Mouse (Mus musculus) liver, postnatal 0 days (tissue): ENCODE results near the gene Bace1. TPM values are rescaled to one million over a fixed set of nuclear protein-coding genes. Genes with fewer than 3 reads are reported as not detected.

ENCODE experiments used
- ATAC-seq: fragments of 200-750 bp; cut with Nextera tagmentation; 2 replicates; pipeline ENCODE4 v1.8.0; 2017; ENCODE audit warnings: mild to moderate bottlenecking, moderate library complexity
- DNase-seq: peaks from one replicate; pipeline ENCODE4 v3.0.0-alpha.2; 2016
- H3K27ac ChIP-seq: fragments of 300-500 bp; sonication (generic); 2 replicates; pipeline ENCODE4 v1.5.1; 2014; ENCODE audit warnings: antibody characterized with exemption, moderate library complexity, mild to moderate bottlenecking, low read depth
- H3K27me3 ChIP-seq: fragments of 300-500 bp; sonication (generic); 2 replicates; pipeline ENCODE4 v1.6.1; 2014; ENCODE audit warnings: low read length, control low read depth, mixed read lengths; ENCODE audit not compliant: insufficient read depth
- H3K36me3 ChIP-seq: fragments of 300-500 bp; sonication (generic); replicated peaks from 2 replicates; pipeline ENCODE4 v1.6.1; 2014; ENCODE audit warnings: mild to moderate bottlenecking, control low read depth, low read length, moderate library complexity, mixed read lengths; ENCODE audit not compliant: insufficient read depth
- H3K4me1 ChIP-seq: fragments of 300-500 bp; sonication (generic); 2 replicates; pipeline ENCODE4 v1.6.1; 2014; ENCODE audit warnings: antibody characterized with exemption, mild to moderate bottlenecking, control low read depth; ENCODE audit not compliant: insufficient read depth
- H3K4me2 ChIP-seq: fragments of 300-500 bp; sonication (generic); 2 replicates; pipeline ENCODE4 v1.6.1; 2014; ENCODE audit warnings: low read depth, mild to moderate bottlenecking, low read length, moderate library complexity, mixed read lengths
- H3K4me3 ChIP-seq: fragments of 300-500 bp; sonication (generic); 2 replicates; pipeline ENCODE4 v1.5.1; 2014; ENCODE audit warnings: low read depth, low read length
- H3K9ac ChIP-seq: fragments of 300-500 bp; sonication (generic); replicated peaks from 2 replicates; pipeline ENCODE4 v1.6.1; 2014; ENCODE audit warnings: mild to moderate bottlenecking, moderate library complexity
- H3K9me3 ChIP-seq: fragments of 300-500 bp; sonication (generic); 2 replicates; pipeline ENCODE4 v1.6.1; 2016; ENCODE audit warnings: mild to moderate bottlenecking, control low read depth, low read length, mixed read lengths
- CTCF ChIP-seq: sonication (generic); IDR thresholded peaks from 2 replicates; pipeline ENCODE4 v1.5.1; 2016; ENCODE audit warnings: antibody characterized with exemption, low read depth
- EP300 ChIP-seq: IDR thresholded peaks from 2 replicates; pipeline ENCODE4 v1.6.1; 2016; ENCODE audit warnings: antibody characterized with exemption, low read depth, mild to moderate bottlenecking
- WGBS: fragments of 180-500 bp; shearing (Covaris S2); extraction: QIAGEN DNeasy Blood & Tissue Kit; methylation state at CpG from one replicate; pipeline ENCODE4 v1.1.7; 2014; ENCODE audit not compliant: insufficient replicate concordance; 5-methylcytosine and 5-hydroxymethylcytosine counted together
- polyA plus RNA-seq: library from polyadenylated mRNA; unstranded; fragments of >200 nt; fragmentation: Nextera tagmentation; extraction: Ambion mirVana; gene quantifications from 2 replicates; pipeline ENCODE4 v1.2.1, GENCODE M21; 2015

Gene Bace1
- polyA plus RNA-seq, 1 experiment from 2014 or later = 10.7 TPM

- DNase-seq (no peak), ATAC-seq (no peak)
- Histone ChIP-seq H3K4me3 (no peak overlapping the region), H3K9me3 (no peaks in the 10 kb centered on the region), H3K36me3 (no peaks in the 10 kb centered on the region; the same call in 1 of the 2 replicates), H3K9ac (no peak overlapping the region), H3K27ac (no peak overlapping the region), H3K27me3 (no peaks in the 10 kb centered on the region), H3K4me1 (no peaks in the 10 kb centered on the region), H3K4me2 (no peak overlapping the region)
- TF ChIP-seq EP300 (no peak), CTCF (no peak)
- WGBS = 57% methylated on average over 5 of the region's 5 CpGs
Observed at GRCm38 (mm10) chr9:45811946-45812345, 26.4 kb upstream of the Bace1 start.

GRCm38 (mm10) chr9:45815113-45815512, 23.3 kb upstream of the Bace1 start:
- Histone ChIP-seq H3K4me2 (no peak overlapping the region), H3K9me3 (no peaks in the 10 kb centered on the region), H3K27ac (0 out of 2 replicates have a peak overlapping the region, but pooled peaks have one; percentile 34), H3K27me3 (no peaks in the 10 kb centered on the region), H3K9ac (no peak overlapping the region), H3K4me1 (no peaks in the 10 kb centered on the region), H3K4me3 (no peak overlapping the region), H3K36me3 (no peaks in the 10 kb centered on the region)
- TF ChIP-seq EP300 = no peak
- no peak for TF ChIP-seq CTCF
- no peak for ATAC-seq
- no peak for DNase-seq
- WGBS = 77% methylated on average over 9 of the region's 9 CpGs

GRCm38 (mm10) chr9:45815525-45815924, 22.9 kb upstream of the Bace1 start:
- no peaks in the 10 kb centered on the region for H3K27me3 ChIP-seq
- H3K4me3 ChIP-seq = no peak overlapping the region
- WGBS = 59% methylated on average over 10 of the region's 10 CpGs
- ATAC-seq = no peak
- H3K27ac ChIP-seq = 0 out of 2 replicates have a peak overlapping the region, but pooled peaks have one; percentile 34
- TF ChIP-seq CTCF = no peak
- no peak for TF ChIP-seq EP300
- no peaks in the 10 kb centered on the region for H3K9me3 ChIP-seq
- no peaks in the 10 kb centered on the region for H3K4me1 ChIP-seq
- H3K9ac ChIP-seq = no peak overlapping the region
- DNase-seq = no peak
- H3K36me3 ChIP-seq = no peaks in the 10 kb centered on the region
- H3K4me2 ChIP-seq = no peak overlapping the region

GRCm38 (mm10) chr9:45818406-45819011, 19.9 kb upstream of the Bace1 start:
- 46% methylated on average over 9 of the region's 9 CpGs for WGBS
- H3K9ac ChIP-seq = no peak overlapping the region
- no peak overlapping the region for H3K4me2 ChIP-seq
- DNase-seq (no peak), ATAC-seq (no peak)
- H3K27ac ChIP-seq = no peak overlapping the region
- H3K27me3 ChIP-seq = no peaks in the 10 kb centered on the region
- TF ChIP-seq EP300 (no peak), CTCF (no peak)
- H3K4me1 ChIP-seq = no peaks in the 10 kb centered on the region
- H3K9me3 ChIP-seq = no peaks in the 10 kb centered on the region
- no peak overlapping the region for H3K4me3 ChIP-seq
- no peaks in the 10 kb centered on the region; the same call in 1 of the 2 replicates for H3K36me3 ChIP-seq

DNA sequence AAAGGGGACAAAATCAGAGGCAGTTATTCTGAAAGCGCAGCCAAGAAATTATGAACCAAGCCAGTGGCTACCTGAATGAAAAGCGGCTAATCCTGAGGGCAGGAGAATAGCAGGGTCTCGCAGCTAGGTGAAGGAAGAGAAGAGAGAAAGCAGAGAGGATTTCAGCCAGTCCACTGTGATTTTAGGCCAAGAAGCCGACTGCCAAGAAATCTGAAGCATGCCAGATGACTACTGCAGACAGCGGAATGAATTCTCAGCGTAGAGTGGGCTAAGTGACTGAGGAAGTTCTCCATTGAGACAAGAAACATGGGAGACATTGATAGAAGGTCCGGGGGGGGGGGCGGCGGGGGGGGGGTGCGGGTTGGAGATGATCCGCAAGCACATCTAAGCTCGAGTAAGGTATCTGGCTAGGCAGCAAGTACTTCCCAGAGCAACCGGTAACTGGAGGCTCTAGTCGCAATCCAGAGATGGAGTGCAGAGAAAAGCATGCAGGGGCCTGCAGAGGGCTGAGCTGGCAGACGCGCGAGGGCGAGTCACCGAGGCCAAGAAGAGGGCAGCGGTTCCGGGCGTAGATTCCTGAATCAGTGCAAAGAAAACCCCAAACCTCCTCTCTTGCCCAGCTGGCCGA, 10.6 kb upstream of the Bace1 start:
- DNase-seq = no peak
- peak; percentile 34 for ATAC-seq
- no peak for TF ChIP-seq EP300
- no peak for TF ChIP-seq CTCF
- Histone ChIP-seq H3K4me3 (peak overlapping the region; percentile 82), H3K27ac (peak overlapping the region; percentile 57), H3K9ac (peak overlapping the region; percentile 73), H3K4me2 (peak overlapping the region; percentile 89), H3K27me3 (no peaks in the 10 kb centered on the region), H3K4me1 (peaks cover 3% of the 10 kb centered on the region), H3K9me3 (peaks cover 6% of the 10 kb centered on the region), H3K36me3 (no peaks in the 10 kb centered on the region)
- 8% methylated on average over 23 of the region's 23 CpGs for WGBS

GRCm38 (mm10) chr9:45828291-45828963, 10.0 kb upstream of the Bace1 start, which contains the start of gene Cep164:
Gene Cep164, minus strand, starts transcription at chr9:45828691.
- DNase-seq (peak; percentile 87), ATAC-seq (peak; percentile 99)
- Histone ChIP-seq H3K4me3 (peak within 1 kb of the TSS; percentile 82), H3K36me3 (no peaks in the 10 kb centered on the region), H3K4me2 (peak within 1 kb of the TSS; percentile 89), H3K27me3 (no peaks in the 10 kb centered on the region), H3K9ac (peak within 1 kb of the TSS; percentile 73), H3K9me3 (peaks cover 6% of the 10 kb centered on the region), H3K4me1 (peaks cover 3% of the 10 kb centered on the region), H3K27ac (peak within 1 kb of the TSS; percentile 57)
- no peak for TF ChIP-seq EP300
- TF ChIP-seq CTCF = no peak
- WGBS = under 1% methylated on average over 31 of the region's 31 CpGs
